Mouse (Mus musculus) E14TG2a.4 (cell line): ENCODE results near the gene Apobec3.

ENCODE experiments used
- CTCF ChIP-seq: conservative IDR thresholded peaks from 2 replicates; pipeline ENCODE4 v1.5.1; 2014; ENCODE audit warnings: low read length
- POU5F1 ChIP-seq: IDR thresholded peaks from 2 replicates; pipeline ENCODE4 v1.6.1; 2014; ENCODE audit warnings: low read length, borderline replicate concordance

DNA sequence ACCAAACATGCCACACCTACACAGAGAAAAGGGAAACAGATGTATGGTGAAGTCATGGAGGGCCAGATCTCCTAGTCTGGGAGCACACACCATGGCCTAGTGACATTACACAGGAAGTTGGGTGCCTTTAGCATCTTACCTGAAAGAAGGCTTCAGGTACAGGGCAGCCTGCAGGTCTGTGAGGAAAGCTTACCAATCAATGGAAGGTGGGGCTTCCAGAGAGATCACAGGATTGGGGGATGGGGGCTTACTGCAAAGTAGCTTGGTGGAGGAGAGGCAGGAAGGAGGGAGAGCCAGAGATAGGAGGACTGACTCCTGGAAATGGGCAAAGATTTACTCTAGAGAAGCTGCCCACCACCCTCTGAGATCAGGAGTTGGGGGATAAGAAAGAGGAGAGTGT, 12.5 kb downstream of the Apobec3 start:
- TF ChIP-seq CTCF (no peak), POU5F1 (no peak)
